Mouse (Mus musculus) spleen, adult 18-20 months (tissue): Measurements from ENCODE around the gene Cfap157.

Experiments used
- DNase-seq, 2 experiments: peaks; one replicate each; pipeline ENCODE4 v3.0.0; 2022; ENCODE audit warnings: mixed read lengths in 2 of 2

The Cfap157 gene

GRCm38 (mm10) chr2:32749082-32749481 lies 35.1 kb downstream of the Cfap157 start:
- DNase-seq, result no peak

DNA sequence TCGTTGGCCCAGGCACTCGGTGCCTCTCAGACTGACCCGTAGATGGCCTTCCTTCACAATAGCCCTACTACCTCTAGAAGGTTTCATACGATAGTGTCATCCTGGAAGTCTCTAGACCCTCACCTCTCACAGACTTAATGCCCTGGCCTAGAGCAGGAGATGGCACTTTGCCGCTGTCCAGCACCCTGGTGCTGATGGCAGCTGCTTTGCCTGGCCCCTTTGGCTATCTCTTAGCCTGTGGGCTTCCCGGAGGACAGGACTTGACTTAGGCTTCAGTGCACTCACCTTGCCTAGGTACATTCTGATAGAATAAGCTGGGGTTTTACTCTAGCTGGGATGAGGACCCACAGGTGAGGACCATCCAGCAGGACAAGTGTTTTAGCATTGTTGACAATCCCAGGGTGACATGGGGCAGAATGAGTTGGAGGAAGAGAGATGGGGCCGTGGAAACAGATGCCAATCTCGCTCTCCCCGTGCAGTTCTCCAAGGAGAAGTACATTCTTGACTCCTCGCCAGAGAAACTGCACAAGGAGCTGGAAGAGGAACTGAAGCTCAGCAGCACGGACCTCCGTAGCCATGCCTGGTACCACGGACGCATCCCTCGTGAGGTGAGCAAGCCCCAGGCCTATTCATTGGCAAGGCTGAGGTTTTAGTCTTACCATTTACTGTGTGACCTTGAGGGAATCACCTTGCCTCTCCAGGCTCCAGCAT lies 39.8 kb downstream of the Cfap157 start:
- no peak for DNase-seq

GRCm38 (mm10) chr2:32742173-32742531 lies 42.1 kb downstream of the Cfap157 start:
- no peak for DNase-seq

- DNase-seq, result no peak
Measured at GRCm38 (mm10) chr2:32741273-32742172, 42.7 kb downstream of the Cfap157 start.

- DNase-seq, result no peak
Measured at GRCm38 (mm10) chr2:32740916-32741272, 43.3 kb downstream of the Cfap157 start, which contains the start of gene 6330409D20Rik. Gene 6330409D20Rik (minus strand): TSS chr2:32741016.

- no peak for DNase-seq
Measured at GRCm38 (mm10) chr2:32739311-32739710, 44.9 kb downstream of the Cfap157 start.

GRCm38 (mm10) chr2:32737008-32737407 lies 47.2 kb downstream of the Cfap157 start:
- DNase-seq, result no peak

DNA sequence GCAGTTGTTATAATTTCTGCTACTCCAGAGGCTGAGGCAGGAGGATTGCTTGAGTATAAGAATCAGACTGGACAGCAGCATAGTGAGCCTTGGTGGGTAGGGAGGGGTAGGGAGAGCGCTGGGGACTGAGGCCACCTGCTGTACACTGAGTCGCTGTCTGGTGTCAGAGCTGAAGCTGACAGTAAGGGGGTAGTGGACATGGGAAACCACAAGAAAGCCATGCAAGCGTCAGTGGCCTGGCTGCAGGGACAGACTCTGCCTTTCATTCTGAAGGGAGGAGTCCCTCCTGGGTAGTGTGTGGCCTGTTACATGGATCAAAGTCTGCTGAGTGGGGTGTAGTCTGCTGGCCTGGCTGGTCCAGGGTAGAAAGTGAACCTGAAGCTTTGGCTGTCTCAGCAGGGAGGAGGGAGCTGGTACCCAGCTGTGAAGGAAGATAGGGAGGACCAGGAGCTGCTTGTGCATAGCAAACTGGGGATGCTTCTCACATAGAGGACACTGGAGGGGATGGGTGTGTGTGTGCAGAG lies 47.9 kb downstream of the Cfap157 start:
- no peak for DNase-seq

DNA sequence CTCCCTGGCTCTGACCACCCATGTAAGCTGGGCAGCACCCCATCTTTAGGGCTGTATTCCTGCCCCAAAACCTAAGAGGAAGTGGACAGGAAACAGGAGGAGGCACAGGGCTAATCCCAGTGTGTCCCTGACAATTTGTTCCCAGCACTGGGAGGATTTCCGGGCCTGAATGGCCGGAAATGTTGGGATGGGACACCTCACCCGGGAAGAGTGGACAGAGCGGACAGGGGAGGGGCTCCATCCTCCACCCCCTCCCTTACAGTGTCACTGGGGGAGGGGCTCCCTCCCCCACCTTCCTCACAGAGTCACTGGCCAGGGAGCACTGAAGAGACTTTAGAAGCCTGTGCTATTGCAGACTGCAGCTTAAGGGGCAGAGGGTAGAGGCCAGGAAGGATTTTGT lies 49.3 kb downstream of the Cfap157 start:
- DNase-seq, result no peak

GRCm38 (mm10) chr2:32734480-32734879 lies 49.7 kb downstream of the Cfap157 start:
- DNase-seq, result no peak

DNA sequence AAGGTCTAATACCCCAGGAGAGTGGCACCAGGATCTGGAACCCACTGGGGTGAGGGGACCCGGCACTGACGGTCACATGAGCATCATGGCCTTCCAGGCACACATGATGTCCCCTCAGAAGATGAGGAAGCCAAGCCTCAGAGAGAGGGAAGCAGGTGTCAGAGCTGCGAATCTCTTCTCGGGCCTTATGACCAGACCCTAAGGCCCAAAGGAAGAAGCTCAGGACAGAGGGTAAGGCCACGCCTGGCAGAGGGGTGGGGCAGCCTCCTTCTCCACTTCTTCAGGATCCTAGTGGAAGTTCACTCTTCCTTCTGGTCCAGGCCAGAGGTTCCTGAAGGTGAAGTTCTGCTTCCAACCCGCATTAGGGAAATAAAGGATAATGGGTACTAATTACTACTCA lies 51.5 kb downstream of the Cfap157 start:
- no peak for DNase-seq

- DNase-seq, result no peak
Measured at GRCm38 (mm10) chr2:32731911-32732310, 52.3 kb downstream of the Cfap157 start.

DNA sequence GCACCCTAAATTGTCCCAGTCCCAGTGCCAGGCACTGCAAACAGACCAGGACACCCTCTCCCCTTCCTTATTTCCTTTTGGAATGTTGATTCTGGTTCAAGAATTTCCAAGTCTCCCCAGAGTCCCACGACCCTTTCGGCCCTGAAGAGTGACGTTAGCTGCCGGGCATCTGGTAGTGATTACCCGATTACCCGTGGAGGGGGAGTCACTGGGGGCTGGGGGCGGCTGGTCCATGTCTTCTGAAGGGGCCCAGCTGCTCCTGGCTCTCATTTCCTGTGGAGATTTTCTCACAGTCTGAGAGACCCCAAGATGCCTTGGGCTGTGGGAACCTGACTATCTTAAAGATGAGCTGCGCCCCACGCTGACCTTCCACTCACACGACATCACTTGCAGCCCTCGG lies 53.4 kb downstream of the Cfap157 start:
- DNase-seq, result no peak

GRCm38 (mm10) chr2:32729547-32729946 lies 54.7 kb downstream of the Cfap157 start:
- DNase-seq, result no peak

DNA sequence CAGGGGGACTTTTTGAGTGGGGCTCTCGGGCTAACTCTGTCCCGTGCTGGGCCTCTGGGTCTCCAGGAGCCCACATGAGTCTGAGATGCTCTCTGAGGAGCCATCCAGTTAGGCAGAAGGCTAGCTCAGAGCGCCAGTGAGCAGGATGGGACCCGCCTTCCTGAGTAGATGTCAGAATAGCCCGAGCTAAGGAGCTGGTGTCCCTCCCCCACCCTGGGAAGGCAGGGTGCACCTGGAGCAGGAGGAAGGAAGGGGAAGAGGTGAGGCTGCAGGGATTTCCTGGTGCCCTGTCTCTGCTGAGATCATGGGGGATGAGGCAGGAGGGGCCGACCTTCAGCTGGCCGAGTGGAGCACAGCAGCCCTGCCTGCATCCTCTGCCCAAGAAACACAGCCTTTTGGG lies 55.8 kb downstream of the Cfap157 start:
- no peak for DNase-seq

- DNase-seq, result peak; percentile 71 to 73
Measured at GRCm38 (mm10) chr2:32727435-32727834, 56.8 kb downstream of the Cfap157 start.
